Mouse (Mus musculus) E14TG2a.4 (cell line): ENCODE measurements around the gene H2-Ab1.

ENCODE experiments used
- CTCF ChIP-seq: conservative IDR thresholded peaks from 2 replicates; pipeline ENCODE4 v1.5.1; 2014; ENCODE audit warnings: low read length
- NANOG ChIP-seq: IDR thresholded peaks from 2 replicates; pipeline ENCODE4 v1.6.1; 2014; ENCODE audit warnings: borderline replicate concordance, low read length, mixed read lengths
- POU5F1 ChIP-seq: IDR thresholded peaks from 2 replicates; pipeline ENCODE4 v1.6.1; 2014; ENCODE audit warnings: low read length, borderline replicate concordance

GRCm38 (mm10) chr17:34306407-34306806 lies 48.9 kb downstream of the H2-Ab1 start:
- TF ChIP-seq CTCF (no peak), NANOG (no peak), POU5F1 (no peak)
